Mouse (Mus musculus): ENCODE measurements around the gene Rhoh. TPM values are rescaled to one million over a fixed set of nuclear protein-coding genes. Genes with fewer than 3 reads are reported as not detected.

Rhoh gene
- polyA plus RNA-seq, 1 experiment from 2014 or later, result 0.31 TPM

- no peaks in the 10 kb centered on the region for H3K27me3 ChIP-seq
- no peak overlapping the region for H3K4me2 ChIP-seq (replicated peaks)
- no peak overlapping the region for H3K9ac ChIP-seq (replicated peaks)
- no peaks in the 10 kb centered on the region for H3K4me1 ChIP-seq
- H3K4me3 ChIP-seq, result no peak overlapping the region
- no peaks in the 10 kb centered on the region for H3K9me3 ChIP-seq
- no peak overlapping the region for H3K27ac ChIP-seq (replicated peaks)
- 86% methylated on average over 12 of the region's 12 CpGs for WGBS
- no peaks in the 10 kb centered on the region for H3K36me3 ChIP-seq
- ATAC-seq (ENCODE audit: low FRiP score, low read depth), result no peak
Observed at GRCm38 (mm10) chr5:65863349-65863749, 2.3 kb downstream of the Rhoh start.

DNA sequence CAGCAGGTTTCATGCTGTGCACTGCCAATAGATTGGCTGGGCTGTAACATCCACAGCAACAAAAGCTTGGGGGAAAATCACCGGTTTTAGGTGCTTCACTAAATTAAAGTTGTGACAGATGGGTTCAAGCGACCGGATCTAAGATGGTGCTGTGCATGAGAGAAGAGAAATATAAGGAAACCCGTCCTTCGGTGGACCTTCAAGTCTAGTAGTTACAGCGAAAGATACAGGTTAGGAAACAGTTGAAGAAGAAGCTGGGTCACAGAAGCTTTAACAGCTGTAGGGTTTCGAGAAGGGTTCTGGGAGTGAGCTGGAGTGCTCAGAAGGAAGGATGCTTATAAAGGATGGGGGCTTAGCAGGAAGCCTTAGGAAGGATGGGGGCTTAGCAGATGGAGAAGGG lies 3.5 kb downstream of the Rhoh start:
- H3K36me3 ChIP-seq, result no peaks in the 10 kb centered on the region
- no peak overlapping the region for H3K27ac ChIP-seq (replicated peaks)
- H3K9me3 ChIP-seq, result no peaks in the 10 kb centered on the region
- no peak overlapping the region for H3K4me2 ChIP-seq (replicated peaks)
- no peak overlapping the region for H3K4me3 ChIP-seq
- H3K9ac ChIP-seq (replicated peaks), result no peak overlapping the region
- H3K27me3 ChIP-seq, result no peaks in the 10 kb centered on the region
- H3K4me1 ChIP-seq, result no peaks in the 10 kb centered on the region
- ATAC-seq (ENCODE audit: low FRiP score, low read depth), result no peak
- WGBS, result 94% methylated on average over 7 of the region's 7 CpGs

- Histone ChIP-seq H3K4me1 (no peaks in the 10 kb centered on the region), H3K27ac (replicated peaks) (no peak overlapping the region), H3K4me3 (no peak overlapping the region), H3K36me3 (no peaks in the 10 kb centered on the region), H3K4me2 (replicated peaks) (no peak overlapping the region), H3K9me3 (no peaks in the 10 kb centered on the region), H3K27me3 (no peaks in the 10 kb centered on the region), H3K9ac (replicated peaks) (no peak overlapping the region)
- no peak for ATAC-seq (ENCODE audit: low FRiP score, low read depth)
- WGBS, result 77% methylated on average over 3 of the region's 3 CpGs
Observed at GRCm38 (mm10) chr5:65864946-65865345, 3.9 kb downstream of the Rhoh start.

DNA sequence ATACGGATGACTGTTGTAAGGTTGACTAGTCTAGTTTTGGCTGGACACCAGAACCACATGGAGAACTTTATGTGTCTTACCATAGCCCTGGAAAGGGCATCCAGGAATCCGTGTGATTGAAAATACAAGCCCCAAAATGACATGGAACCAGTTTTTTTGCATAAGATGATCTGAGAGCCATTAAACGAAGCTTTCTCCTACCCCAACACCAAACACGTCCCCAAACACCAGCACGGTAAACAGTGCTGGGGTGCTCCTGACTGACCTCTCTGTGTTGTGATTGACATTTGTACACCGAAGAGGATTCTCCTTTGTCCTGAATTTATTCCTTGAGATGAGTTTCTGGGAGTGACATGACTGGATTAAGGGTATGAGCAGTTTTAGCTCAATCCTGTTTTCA lies 5.6 kb downstream of the Rhoh start:
- Histone ChIP-seq H3K36me3 (no peaks in the 10 kb centered on the region), H3K27me3 (no peaks in the 10 kb centered on the region)
- 86% methylated on average over 6 of the region's 6 CpGs for WGBS

GRCm38 (mm10) chr5:65867380-65868116 lies 6.5 kb downstream of the Rhoh start:
- ATAC-seq (ENCODE audit: low FRiP score, low read depth), result no peak

More for the DNA sequence above, 5.6 kb downstream of the Rhoh start:
- no peak overlapping the region for H3K9ac ChIP-seq (replicated peaks)
- H3K4me3 ChIP-seq, result no peak overlapping the region
- ATAC-seq (ENCODE audit: low FRiP score, low read depth), result no peak
- H3K4me1 ChIP-seq, result no peaks in the 10 kb centered on the region
- no peak overlapping the region for H3K27ac ChIP-seq (replicated peaks)
- H3K4me2 ChIP-seq (replicated peaks), result no peak overlapping the region
- H3K9me3 ChIP-seq, result no peaks in the 10 kb centered on the region

GRCm38 (mm10) chr5:65868419-65868818 lies 7.4 kb downstream of the Rhoh start:
- no peak overlapping the region for H3K4me2 ChIP-seq (replicated peaks)
- H3K9ac ChIP-seq (replicated peaks), result no peak overlapping the region
- no peak for ATAC-seq (ENCODE audit: low FRiP score, low read depth)
- H3K36me3 ChIP-seq, result no peaks in the 10 kb centered on the region
- H3K27ac ChIP-seq (replicated peaks), result no peak overlapping the region
- no peaks in the 10 kb centered on the region for H3K4me1 ChIP-seq
- no peaks in the 10 kb centered on the region for H3K9me3 ChIP-seq
- no peaks in the 10 kb centered on the region for H3K27me3 ChIP-seq
- H3K4me3 ChIP-seq, result no peak overlapping the region
- 76% methylated on average over 3 of the region's 3 CpGs for WGBS

More at GRCm38 (mm10) chr5:65867380-65868116, 6.5 kb downstream of the Rhoh start:
- H3K9ac ChIP-seq (replicated peaks), result no peak overlapping the region
- H3K4me1 ChIP-seq, result no peaks in the 10 kb centered on the region
- no peaks in the 10 kb centered on the region for H3K9me3 ChIP-seq
- no peak overlapping the region for H3K4me3 ChIP-seq
- WGBS, result 88% methylated on average over 7 of the region's 7 CpGs
- H3K36me3 ChIP-seq, result no peaks in the 10 kb centered on the region
- H3K27ac ChIP-seq (replicated peaks), result no peak overlapping the region
- H3K27me3 ChIP-seq, result no peaks in the 10 kb centered on the region
- H3K4me2 ChIP-seq (replicated peaks), result no peak overlapping the region

GRCm38 (mm10) chr5:65869660-65870059 lies 8.6 kb downstream of the Rhoh start:
- Histone ChIP-seq H3K36me3 (no peaks in the 10 kb centered on the region), H3K9ac (replicated peaks) (no peak overlapping the region), H3K9me3 (no peaks in the 10 kb centered on the region), H3K4me2 (replicated peaks) (no peak overlapping the region), H3K4me1 (no peaks in the 10 kb centered on the region), H3K4me3 (no peak overlapping the region), H3K27me3 (no peaks in the 10 kb centered on the region), H3K27ac (replicated peaks) (no peak overlapping the region)
- ATAC-seq (ENCODE audit: low FRiP score, low read depth), result no peak
- WGBS, result 88% methylated on average over 4 of the region's 4 CpGs

DNA sequence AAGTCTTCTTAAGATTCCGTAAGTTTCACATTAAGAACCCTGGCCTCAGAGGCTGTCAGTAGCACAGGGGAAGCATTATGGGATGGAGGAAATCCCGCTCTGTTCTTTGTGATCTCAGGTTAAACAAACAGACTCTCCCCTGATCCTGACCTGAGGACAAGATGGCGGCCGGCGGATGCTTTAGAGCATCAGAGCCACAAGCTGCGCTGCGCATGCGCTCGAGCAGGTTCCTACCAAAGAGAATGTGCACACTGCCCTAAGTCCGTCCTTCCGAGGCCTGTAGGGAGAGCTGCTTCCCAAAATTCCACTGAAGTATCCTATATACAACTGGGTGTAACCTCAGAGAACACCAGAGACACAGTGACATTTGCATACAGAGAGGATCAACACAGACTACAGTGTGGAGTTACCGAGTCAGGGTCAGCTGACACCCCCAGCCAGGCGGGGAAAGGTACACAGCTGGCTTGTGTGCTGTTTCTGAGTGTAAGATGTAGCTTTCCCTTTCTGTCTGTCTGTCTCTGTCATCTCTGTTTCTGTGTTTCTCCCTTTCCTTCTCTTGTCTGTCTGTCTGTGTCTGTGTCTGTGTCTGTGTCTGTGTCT lies 10.4 kb downstream of the Rhoh start:
- Histone ChIP-seq H3K4me2 (replicated peaks) (no peak overlapping the region), H3K36me3 (no peaks in the 10 kb centered on the region), H3K4me1 (no peaks in the 10 kb centered on the region), H3K9ac (replicated peaks) (no peak overlapping the region), H3K4me3 (no peak overlapping the region), H3K9me3 (no peaks in the 10 kb centered on the region), H3K27me3 (no peaks in the 10 kb centered on the region), H3K27ac (replicated peaks) (no peak overlapping the region)
- no peak for ATAC-seq (ENCODE audit: low FRiP score, low read depth)
- 89% methylated on average over 13 of the region's 13 CpGs for WGBS

DNA sequence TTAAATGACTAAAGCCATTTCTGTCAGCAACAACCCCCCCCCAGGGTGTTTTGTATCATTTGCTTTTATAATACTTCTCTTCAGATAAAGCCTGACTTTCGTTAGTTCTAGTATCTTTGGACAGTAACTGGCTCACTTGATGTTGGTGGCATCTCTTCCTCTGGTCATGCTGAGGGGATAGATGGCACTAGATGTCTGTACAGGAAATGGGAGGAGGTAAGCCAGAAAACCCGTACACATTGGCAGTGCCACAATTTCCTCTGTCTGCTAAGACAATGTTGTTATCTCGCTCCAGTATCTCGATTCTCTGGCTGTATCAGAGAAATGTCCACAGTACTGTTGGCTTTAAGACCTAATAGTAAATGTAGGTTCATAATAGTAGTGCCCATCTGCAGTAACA lies 12.2 kb downstream of the Rhoh start:
- Histone ChIP-seq H3K36me3 (no peaks in the 10 kb centered on the region), H3K4me3 (no peak overlapping the region), H3K4me1 (no peaks in the 10 kb centered on the region), H3K27ac (replicated peaks) (no peak overlapping the region), H3K27me3 (no peaks in the 10 kb centered on the region), H3K4me2 (replicated peaks) (no peak overlapping the region), H3K9ac (replicated peaks) (no peak overlapping the region), H3K9me3 (no peaks in the 10 kb centered on the region)
- WGBS, result 85% methylated on average over 4 of the region's 4 CpGs
- ATAC-seq (ENCODE audit: low FRiP score, low read depth), result no peak

DNA sequence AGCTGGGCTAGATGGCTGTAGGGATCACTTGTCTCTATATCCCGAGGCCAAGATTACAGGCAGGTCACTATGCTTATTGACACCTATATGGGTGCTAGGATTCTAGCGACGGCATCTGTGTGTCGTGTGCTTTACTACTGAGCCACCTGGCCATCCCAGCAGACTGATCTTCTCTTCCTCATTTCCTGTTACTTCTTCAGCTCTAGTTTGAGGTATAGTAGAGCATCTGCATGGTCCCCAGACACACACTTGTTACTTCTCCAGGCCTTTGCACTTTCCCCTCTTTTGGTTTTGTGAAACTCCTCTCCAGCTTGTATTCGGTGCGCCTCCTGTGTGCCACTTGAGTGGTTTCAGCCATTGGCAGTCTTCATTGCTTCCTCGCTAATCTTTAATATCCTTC lies 14.3 kb downstream of the Rhoh start:
- no peak for ATAC-seq (ENCODE audit: low FRiP score, low read depth)
- Histone ChIP-seq H3K9ac (replicated peaks) (no peak overlapping the region), H3K4me1 (no peaks in the 10 kb centered on the region), H3K4me3 (no peak overlapping the region), H3K4me2 (replicated peaks) (no peak overlapping the region), H3K9me3 (no peaks in the 10 kb centered on the region), H3K36me3 (no peaks in the 10 kb centered on the region), H3K27me3 (no peaks in the 10 kb centered on the region), H3K27ac (replicated peaks) (no peak overlapping the region)
- 93% methylated on average over 7 of the region's 7 CpGs for WGBS

DNA sequence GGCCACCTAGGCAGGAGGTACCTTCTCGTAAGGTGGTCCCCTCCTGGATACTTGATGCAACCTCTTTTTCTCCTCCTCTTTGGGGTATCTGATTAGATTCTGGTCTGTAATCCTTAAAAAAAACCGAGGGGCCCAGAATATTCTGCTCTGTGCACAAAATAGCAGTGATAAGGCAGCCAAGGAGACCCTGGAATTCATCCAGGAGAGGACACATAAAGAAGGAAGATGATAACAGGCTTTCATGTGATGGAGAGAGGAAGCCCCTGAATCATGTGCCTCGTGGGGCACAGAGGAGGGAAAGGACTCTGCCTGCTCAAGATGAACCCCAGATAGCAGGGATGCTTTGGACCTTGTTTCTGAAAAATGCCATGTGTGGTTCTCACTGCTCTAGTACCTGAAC lies 17.4 kb downstream of the Rhoh start:
- no peak for ATAC-seq (ENCODE audit: low FRiP score, low read depth)
- H3K36me3 ChIP-seq, result no peaks in the 10 kb centered on the region
- no peak overlapping the region for H3K4me3 ChIP-seq
- H3K27ac ChIP-seq (replicated peaks), result no peak overlapping the region
- H3K27me3 ChIP-seq, result no peaks in the 10 kb centered on the region
- no peak overlapping the region for H3K9ac ChIP-seq (replicated peaks)
- no peaks in the 10 kb centered on the region for H3K4me1 ChIP-seq
- no peaks in the 10 kb centered on the region for H3K9me3 ChIP-seq
- WGBS, result 78% methylated on average over 3 of the region's 3 CpGs
- H3K4me2 ChIP-seq (replicated peaks), result no peak overlapping the region

DNA sequence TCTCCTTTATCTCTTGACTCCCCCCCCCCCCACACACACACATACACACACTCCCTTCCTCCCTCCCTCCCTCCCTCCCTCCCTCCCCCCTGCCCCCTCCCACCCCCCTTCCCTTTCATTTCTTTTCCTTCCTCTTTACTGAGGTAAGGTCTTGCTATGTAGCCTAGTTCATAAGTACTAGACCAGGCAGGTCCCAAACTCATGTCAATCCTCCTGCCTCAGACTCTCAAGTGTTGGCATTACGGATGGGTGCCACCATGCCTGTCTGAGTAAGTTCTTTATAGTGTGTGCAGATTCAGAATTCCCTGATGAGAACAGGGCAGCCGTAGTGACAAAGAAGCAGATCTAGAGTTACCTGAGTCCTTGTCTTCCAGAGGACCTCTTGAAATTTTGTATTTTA lies 20.2 kb downstream of the Rhoh start:
- no peak for ATAC-seq (ENCODE audit: low FRiP score, low read depth)
- Histone ChIP-seq H3K4me2 (replicated peaks) (no peak overlapping the region), H3K27ac (replicated peaks) (no peak overlapping the region), H3K4me1 (no peaks in the 10 kb centered on the region), H3K36me3 (no peaks in the 10 kb centered on the region), H3K9ac (replicated peaks) (no peak overlapping the region), H3K9me3 (no peaks in the 10 kb centered on the region), H3K4me3 (no peak overlapping the region), H3K27me3 (no peaks in the 10 kb centered on the region)
- WGBS, result 93% methylated on average over 2 of the region's 2 CpGs
